Mouse (Mus musculus) spleen, postnatal 14 days (tissue): Measurements from ENCODE around the gene Hoxa10.

Source experiments
- DNase-seq, 2 experiments: peaks; one replicate each; pipeline ENCODE4 v3.0.0; 2021 to 2022; ENCODE audit warnings: low spot score in 2 of 2

Hoxa10 gene

GRCm38 (mm10) chr6:52245757-52246142 lies 5.1 kb upstream of the Hoxa10 start, which contains the start of gene Hoxa11:
Gene Hoxa11 (minus strand): TSS chr6:52245810.
- DNase-seq: no peak

- DNase-seq: peak in 1 of 2 experiments; percentile 6
Observed at GRCm38 (mm10) chr6:52245040-52245756, 4.5 kb upstream of the Hoxa10 start.

GRCm38 (mm10) chr6:52244471-52245039 lies 3.9 kb upstream of the Hoxa10 start:
- DNase-seq: no peak

GRCm38 (mm10) chr6:52243681-52244121 lies 3.0 kb upstream of the Hoxa10 start:
- peak in 1 of 2 experiments; percentile 3 for DNase-seq

- DNase-seq: peak in 1 of 2 experiments; percentile 1
Observed at GRCm38 (mm10) chr6:52242801-52243332, 2.2 kb upstream of the Hoxa10 start.

GRCm38 (mm10) chr6:52241001-52241621 lies 457 bp upstream of the Hoxa10 start:
- DNase-seq: peak in 1 of 2 experiments; percentile 2

- DNase-seq: no peak
Observed at GRCm38 (mm10) chr6:52239625-52240388, 847 bp downstream of the Hoxa10 start.

GRCm38 (mm10) chr6:52238976-52239375 lies 1.7 kb downstream of the Hoxa10 start:
- DNase-seq: no peak

GRCm38 (mm10) chr6:52238155-52238545 lies 2.5 kb downstream of the Hoxa10 start:
- no peak for DNase-seq

GRCm38 (mm10) chr6:52237346-52238154 lies 3.1 kb downstream of the Hoxa10 start:
- DNase-seq: no peak

- no peak for DNase-seq
Observed at GRCm38 (mm10) chr6:52236806-52237205, 3.8 kb downstream of the Hoxa10 start.

- no peak for DNase-seq
Observed at GRCm38 (mm10) chr6:52235866-52236265, 4.8 kb downstream of the Hoxa10 start.

- DNase-seq: peak in 1 of 2 experiments; percentile 4
Observed at GRCm38 (mm10) chr6:52235267-52235666, 5.4 kb downstream of the Hoxa10 start.

- DNase-seq: peak in 1 of 2 experiments; percentile 6
Observed at GRCm38 (mm10) chr6:52234428-52235140, 6.1 kb downstream of the Hoxa10 start.

GRCm38 (mm10) chr6:52233546-52234427 lies 6.9 kb downstream of the Hoxa10 start:
- peak in 1 of 2 experiments; percentile 6 for DNase-seq

GRCm38 (mm10) chr6:52232984-52233545 lies 7.6 kb downstream of the Hoxa10 start:
- DNase-seq: no peak

GRCm38 (mm10) chr6:52232568-52232965 lies 8.1 kb downstream of the Hoxa10 start:
- DNase-seq: no peak

- no peak for DNase-seq
Observed at GRCm38 (mm10) chr6:52231885-52232567, 8.6 kb downstream of the Hoxa10 start.
